Mouse (Mus musculus) skeletal muscle tissue, postnatal 0 days (tissue): ENCODE measurements around the gene Xpnpep2. TPM values are rescaled to one million over a fixed set of nuclear protein-coding genes. Genes with fewer than 3 reads are reported as not detected.

Source experiments
- polyA plus RNA-seq: library from polyadenylated mRNA; unstranded; fragments of >200 nt; fragmentation: Nextera tagmentation; extraction: Ambion mirVana; gene quantifications from 2 replicates; pipeline ENCODE4 v1.2.1, GENCODE M21; 2015

Xpnpep2 gene
- 0.87 and 1.1 TPM in 2 replicates for polyA plus RNA-seq

DNA sequence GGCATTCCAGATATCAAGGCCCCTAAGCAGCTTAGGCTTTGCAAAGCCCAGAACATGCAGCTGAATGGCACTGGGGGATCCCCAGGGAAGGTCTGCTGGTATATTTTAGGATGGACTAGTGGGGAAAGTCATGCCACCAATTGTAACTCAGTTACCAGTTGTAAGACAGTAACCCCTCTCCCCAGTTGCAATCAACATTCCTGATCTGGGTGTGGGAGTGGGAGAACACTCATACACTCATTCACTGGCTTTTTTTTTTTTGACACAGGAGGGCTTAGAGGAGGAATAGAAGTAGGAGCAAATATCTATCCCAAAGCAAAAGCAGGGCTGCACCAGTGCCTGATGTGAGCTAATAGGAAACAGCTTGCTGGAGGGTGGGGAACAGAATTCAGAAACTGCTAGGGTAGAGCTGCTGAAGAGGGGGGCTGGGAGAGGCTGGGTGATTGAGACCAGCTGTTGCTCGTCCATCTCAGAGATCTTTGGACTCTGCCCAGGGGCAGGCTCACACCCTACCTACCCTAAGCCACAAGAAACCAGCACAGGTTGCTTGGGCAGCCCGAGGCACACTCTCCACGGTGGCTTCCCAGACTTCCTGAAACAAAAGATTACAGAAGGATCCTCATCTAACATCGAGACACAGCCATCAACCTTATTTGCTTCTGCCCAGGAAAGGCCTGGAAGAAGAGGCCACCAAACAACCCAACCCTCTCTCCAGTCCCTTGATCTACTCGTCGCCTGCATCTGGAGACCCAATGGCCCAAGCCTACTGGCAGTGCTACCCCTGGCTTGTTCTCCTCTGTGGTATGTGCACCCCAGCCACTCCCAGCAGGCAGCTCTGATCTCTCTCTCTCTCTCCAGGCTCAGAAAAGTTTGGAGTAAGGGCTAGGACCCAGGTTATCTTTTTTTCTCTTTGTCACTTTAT, at the start of gene Xpnpep2:
TSS of gene Xpnpep2 (plus strand) at position 332 of the 922 bp plus-strand sequence.

DNA sequence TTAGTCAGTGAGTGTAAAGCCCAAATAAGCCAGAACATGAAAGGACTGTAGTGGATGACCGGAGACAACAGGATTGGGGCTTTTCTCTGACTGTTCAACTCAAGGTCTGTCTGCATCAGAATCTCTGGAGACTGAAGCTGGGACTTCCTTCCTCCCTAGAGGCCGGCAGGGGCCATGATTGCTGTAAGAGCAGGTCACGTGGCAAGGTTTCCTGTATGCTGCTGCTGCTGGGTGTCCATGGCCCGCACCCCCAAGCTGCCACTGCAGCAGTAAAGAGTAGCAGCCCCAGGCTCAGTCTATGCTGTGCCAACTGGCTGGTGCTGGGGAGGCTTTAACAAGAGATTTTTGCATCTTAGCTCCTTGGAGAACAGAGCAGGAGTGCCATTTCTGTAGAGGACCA, 37.7 kb downstream of the Xpnpep2 start, which contains the start of gene Sash3:
TSS of gene Sash3 (plus strand) at position 175 of the 400 bp plus-strand sequence.

Other genes starting within 250 kb of the Xpnpep2 start
- 6.9 and 7.1 TPM in 2 replicates for gene Smarca1, start 215.8 kb upstream of the Xpnpep2 start, polyA plus RNA-seq
- gene Ocrl, start 196.3 kb upstream of the Xpnpep2 start, polyA plus RNA-seq = 5.6 and 6.3 TPM in 2 replicates
- 8.3 and 13.6 TPM in 2 replicates for gene Apln, start 73.9 kb upstream of the Xpnpep2 start, polyA plus RNA-seq
- 1.7 and 2.5 TPM in 2 replicates for gene Sash3, start 37.7 kb downstream of the Xpnpep2 start, polyA plus RNA-seq
- gene Zdhhc9, start 100.2 kb downstream of the Xpnpep2 start, polyA plus RNA-seq = 1.8 and 2.3 TPM in 2 replicates
- gene Utp14a, start 148.1 kb downstream of the Xpnpep2 start, polyA plus RNA-seq = 9.6 and 10.5 TPM in 2 replicates
- 3.4 and 3.7 TPM in 2 replicates for gene Bcorl1, start 232.6 kb downstream of the Xpnpep2 start, polyA plus RNA-seq